Mouse (Mus musculus): ENCODE measurements around the gene Ankfy1. TPM values are rescaled to one million over a fixed set of nuclear protein-coding genes. Genes with fewer than 3 reads are reported as not detected.

Gene Ankfy1
- polyA plus RNA-seq (2015; fragmentation: Nextera tagmentation; extraction: Ambion mirVana): 20.5 and 21.8 TPM in 2 replicates

DNA sequence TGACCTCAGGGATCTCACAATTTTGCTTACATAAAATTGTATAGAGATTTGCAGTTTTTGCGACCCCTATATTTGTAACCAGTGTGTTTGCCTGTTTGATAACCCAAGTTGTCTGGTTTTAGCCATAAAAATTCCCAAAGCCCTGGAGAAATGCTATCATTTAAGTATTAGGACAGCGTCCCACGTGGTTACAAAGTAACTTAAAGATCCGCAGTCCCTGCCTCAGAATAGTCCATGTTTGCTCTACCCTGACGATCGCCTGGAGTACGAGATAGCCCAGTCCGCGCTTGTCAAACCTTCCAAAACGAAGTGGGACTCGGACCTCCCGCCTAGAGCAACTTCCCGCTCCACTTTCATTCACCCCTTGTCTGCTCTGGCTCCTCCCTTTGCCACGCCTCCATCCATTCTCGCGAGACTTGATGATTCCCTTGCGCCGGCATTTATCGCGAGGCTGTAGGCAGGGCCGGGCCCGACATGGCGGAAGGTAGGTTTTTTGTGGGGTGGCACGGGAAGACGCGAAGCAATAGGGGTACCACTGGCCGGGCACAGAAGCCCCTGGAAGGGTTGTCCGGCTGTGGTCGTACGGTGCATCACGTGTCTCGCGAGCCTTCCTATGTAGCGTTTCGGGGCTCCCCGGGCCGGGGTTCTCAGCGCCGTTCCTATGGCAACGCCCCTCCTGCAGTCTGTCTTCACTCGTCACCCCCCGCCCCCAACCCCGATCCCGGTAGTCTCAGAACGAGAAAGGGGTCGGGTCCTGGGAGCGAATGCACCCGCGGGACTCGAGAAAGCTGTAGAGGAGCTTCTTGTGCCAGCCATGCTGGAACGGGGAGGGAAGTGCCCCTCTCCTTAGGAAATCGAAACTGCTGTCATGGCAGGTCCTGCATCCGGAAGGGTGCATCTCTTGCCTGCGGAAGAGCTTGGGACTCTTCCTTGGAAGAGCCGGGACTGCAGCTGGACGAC lies at the start of gene Ankfy1:
Ankfy1 (plus strand) TSS at position 456 of the 960 bp plus-strand sequence.
- H3K4me2 ChIP-seq: peak within 1 kb of the TSS; percentile 72
- peak within 1 kb of the TSS; percentile 83 for H3K4me3 ChIP-seq
- under 1% methylated on average over 56 of the region's 56 CpGs for WGBS
- no peaks in the 10 kb centered on the region for H3K27me3 ChIP-seq
- H3K4me1 ChIP-seq (replicated peaks): peaks cover 39% of the 10 kb centered on the region
- H3K36me3 ChIP-seq: peaks cover 7% of the 10 kb centered on the region
- no peaks in the 10 kb centered on the region for H3K9me3 ChIP-seq
- peak; percentile 98 for ATAC-seq (ENCODE audit: low read depth)
- peak within 1 kb of the TSS; percentile 90 for H3K9ac ChIP-seq
- peak within 1 kb of the TSS; percentile 92 for H3K27ac ChIP-seq (replicated peaks)

DNA sequence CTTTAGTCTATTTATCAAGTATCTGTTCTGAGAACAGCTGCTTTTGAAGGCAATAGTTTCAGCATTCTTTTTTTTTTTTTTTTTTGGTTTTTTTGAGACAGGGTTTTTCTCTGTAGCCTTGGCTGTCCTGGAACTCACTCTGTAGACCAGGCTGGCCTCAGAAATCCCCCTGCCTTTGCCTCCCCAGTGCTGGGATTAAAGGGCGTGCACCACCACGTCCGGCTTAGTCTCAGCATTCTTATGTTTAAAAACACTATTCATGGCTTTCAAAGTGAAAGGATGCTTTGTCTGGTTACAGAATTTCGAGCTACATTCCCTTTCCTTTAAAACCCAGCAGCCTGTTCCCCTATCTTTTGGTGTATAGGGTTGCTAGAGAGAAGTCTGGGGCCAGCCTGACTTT lies 47.1 kb upstream of the Ankfy1 start:
- H3K27me3 ChIP-seq: no peaks in the 10 kb centered on the region
- H3K27ac ChIP-seq (replicated peaks): no peak overlapping the region
- no peak for ATAC-seq (ENCODE audit: low read depth)
- H3K9ac ChIP-seq: no peak overlapping the region
- no peaks in the 10 kb centered on the region for H3K36me3 ChIP-seq
- WGBS: 31% methylated on average over 4 of the region's 4 CpGs
- H3K4me2 ChIP-seq: no peak overlapping the region
- H3K9me3 ChIP-seq: no peaks in the 10 kb centered on the region
- peaks cover 3% of the 10 kb centered on the region; the same call in 1 of the 2 replicates for H3K4me1 ChIP-seq (replicated peaks)
- H3K4me3 ChIP-seq: no peak overlapping the region

DNA sequence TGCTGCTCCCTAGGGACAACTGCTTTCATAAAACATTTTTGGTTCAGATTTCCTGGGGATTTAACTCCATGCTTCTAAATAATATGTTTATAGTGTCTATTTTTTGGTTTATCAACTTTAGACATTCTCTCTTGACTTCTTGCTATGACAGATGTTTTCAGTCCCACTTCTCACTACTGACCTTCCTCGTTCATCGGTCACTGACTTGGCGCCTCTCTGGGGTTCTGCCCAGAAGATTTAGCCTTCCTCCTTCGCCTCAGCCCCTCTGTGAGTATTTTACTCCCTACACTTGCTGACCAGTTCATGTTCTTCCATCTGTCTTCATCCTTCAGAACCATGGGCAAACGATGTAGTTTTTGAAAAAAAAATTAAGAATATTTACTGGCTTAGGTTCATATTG lies 44.4 kb upstream of the Ankfy1 start:
- Histone ChIP-seq H3K9me3 (no peaks in the 10 kb centered on the region), H3K4me1 (replicated peaks) (peaks cover 3% of the 10 kb centered on the region; the same call in 1 of the 2 replicates), H3K9ac (no peak overlapping the region), H3K27me3 (no peaks in the 10 kb centered on the region), H3K27ac (replicated peaks) (no peak overlapping the region), H3K4me2 (no peak overlapping the region), H3K36me3 (no peaks in the 10 kb centered on the region), H3K4me3 (no peak overlapping the region)
- 93% methylated on average over 5 of the region's 5 CpGs for WGBS
- no peak for ATAC-seq (ENCODE audit: low read depth)

DNA sequence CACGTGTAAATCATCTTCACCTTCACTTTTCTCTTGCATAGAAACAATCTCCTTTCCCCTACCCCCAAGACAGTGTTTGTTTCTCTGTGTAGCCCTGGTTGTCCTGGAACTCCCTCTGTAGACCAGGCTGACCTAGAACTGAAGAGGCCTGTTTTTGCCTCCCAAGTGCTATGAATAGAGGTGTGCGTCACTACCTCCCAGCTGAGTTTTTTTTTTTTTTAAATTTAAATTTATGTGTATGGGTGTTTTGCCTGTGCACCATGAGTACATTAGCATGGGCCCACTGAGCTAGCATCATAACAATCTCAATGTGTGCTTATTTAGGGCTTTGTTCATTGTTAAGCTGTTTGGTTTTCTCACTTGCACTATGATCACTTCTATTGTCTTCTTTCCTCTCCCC lies 39.5 kb upstream of the Ankfy1 start:
- ATAC-seq (ENCODE audit: low read depth): no peak
- WGBS: 74% methylated on average over 2 of the region's 2 CpGs
- no peak overlapping the region for H3K9ac ChIP-seq
- H3K4me1 ChIP-seq (replicated peaks): no peaks in the 10 kb centered on the region
- H3K36me3 ChIP-seq: no peaks in the 10 kb centered on the region
- no peaks in the 10 kb centered on the region for H3K27me3 ChIP-seq
- no peak overlapping the region for H3K4me3 ChIP-seq
- H3K9me3 ChIP-seq: no peaks in the 10 kb centered on the region
- no peak overlapping the region for H3K27ac ChIP-seq (replicated peaks)
- H3K4me2 ChIP-seq: no peak overlapping the region

DNA sequence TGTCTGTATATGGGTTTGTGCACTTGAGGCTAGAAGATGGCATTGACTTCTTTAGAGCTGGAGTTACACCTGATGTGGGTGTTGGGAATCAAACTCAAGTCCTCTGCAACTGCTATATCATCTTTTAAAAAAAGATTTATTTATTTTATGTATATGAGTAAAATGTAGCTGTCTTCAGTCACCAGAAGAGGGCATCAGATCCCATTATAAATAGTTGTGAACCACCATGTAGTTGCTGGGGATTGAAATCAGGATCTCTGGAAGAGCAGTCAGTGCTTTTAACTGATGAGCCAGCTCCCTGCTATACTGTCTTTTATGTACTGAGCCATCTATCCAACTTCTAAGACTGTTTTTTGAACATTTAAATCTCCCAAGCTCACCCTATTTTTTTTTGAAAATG lies 29.9 kb upstream of the Ankfy1 start:
- Histone ChIP-seq H3K4me1 (replicated peaks) (no peaks in the 10 kb centered on the region), H3K27ac (replicated peaks) (no peak overlapping the region), H3K27me3 (no peaks in the 10 kb centered on the region), H3K4me3 (no peak overlapping the region), H3K36me3 (no peaks in the 10 kb centered on the region), H3K9ac (no peak overlapping the region), H3K9me3 (no peaks in the 10 kb centered on the region), H3K4me2 (no peak overlapping the region)
- ATAC-seq (ENCODE audit: low read depth): no peak

DNA sequence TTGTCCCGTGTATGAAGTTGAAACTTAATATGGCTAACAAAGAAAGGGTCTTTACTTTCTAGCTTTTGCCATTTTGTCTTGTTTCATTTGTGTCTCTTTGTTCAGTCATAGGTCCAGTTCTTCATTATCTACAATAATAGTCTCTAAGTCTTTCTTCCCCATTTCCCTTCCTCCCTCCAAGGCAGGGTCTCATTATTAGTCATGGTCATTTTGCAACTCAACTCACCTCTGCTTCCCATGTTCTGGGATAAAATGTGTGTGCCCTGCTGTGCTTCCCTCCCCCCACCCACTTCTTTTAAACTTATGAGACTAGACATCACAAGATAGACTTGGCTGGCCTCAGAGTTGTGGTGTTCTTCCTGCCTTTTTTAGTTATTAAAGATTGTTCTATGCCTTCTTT lies 29.4 kb upstream of the Ankfy1 start:
- Histone ChIP-seq H3K27me3 (no peaks in the 10 kb centered on the region), H3K9ac (no peak overlapping the region), H3K9me3 (no peaks in the 10 kb centered on the region), H3K36me3 (no peaks in the 10 kb centered on the region), H3K4me2 (no peak overlapping the region), H3K4me1 (replicated peaks) (no peaks in the 10 kb centered on the region), H3K4me3 (no peak overlapping the region), H3K27ac (replicated peaks) (no peak overlapping the region)
- 98% methylated on average over 1 of the region's 1 CpGs for WGBS
- ATAC-seq (ENCODE audit: low read depth): no peak

DNA sequence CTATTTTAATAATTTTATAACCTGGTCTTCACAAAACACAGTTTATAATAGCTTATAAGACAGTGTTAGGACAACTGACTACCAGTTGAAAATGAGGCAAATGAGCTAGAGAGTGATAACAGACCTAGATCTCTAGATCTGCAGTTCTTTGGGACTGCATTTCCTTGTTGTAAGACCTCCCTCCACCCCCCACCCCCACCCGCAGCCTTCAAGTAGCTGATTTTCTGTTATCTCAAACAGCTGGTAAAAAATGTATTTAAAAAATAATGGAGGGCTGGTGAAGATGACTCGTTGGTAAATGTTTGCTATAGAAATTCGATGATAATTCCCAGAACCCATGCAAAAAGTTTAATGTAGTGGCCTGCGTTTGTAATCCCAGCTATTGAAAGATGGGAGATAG lies 25.2 kb upstream of the Ankfy1 start:
- Histone ChIP-seq H3K9me3 (no peaks in the 10 kb centered on the region), H3K9ac (no peak overlapping the region), H3K4me2 (no peak overlapping the region), H3K4me1 (replicated peaks) (no peaks in the 10 kb centered on the region), H3K36me3 (no peaks in the 10 kb centered on the region), H3K27me3 (no peaks in the 10 kb centered on the region), H3K27ac (replicated peaks) (no peak overlapping the region), H3K4me3 (no peak overlapping the region)
- WGBS: 93% methylated on average over 4 of the region's 4 CpGs
- ATAC-seq (ENCODE audit: low read depth): no peak

DNA sequence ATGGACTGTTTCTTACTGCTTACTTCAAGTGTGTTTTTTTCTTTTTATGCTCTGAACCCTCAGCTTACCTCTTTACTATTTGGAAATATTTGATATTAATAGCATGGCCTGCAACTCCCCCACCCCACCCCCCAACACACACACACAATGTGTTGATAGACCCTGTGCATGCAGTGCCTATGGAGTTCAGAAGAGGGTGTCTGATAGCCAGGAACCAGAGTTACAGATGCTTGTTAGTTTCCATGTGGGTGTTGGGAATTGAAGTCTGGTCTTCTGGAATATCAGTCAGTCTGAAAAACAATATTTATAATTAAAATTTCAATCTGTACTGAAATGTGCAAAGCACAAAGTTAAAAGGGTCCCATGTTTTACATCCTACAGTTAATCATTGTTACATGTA lies 19.2 kb upstream of the Ankfy1 start:
- Histone ChIP-seq H3K27me3 (no peaks in the 10 kb centered on the region), H3K4me3 (no peak overlapping the region), H3K36me3 (no peaks in the 10 kb centered on the region), H3K27ac (replicated peaks) (no peak overlapping the region), H3K4me2 (no peak overlapping the region), H3K4me1 (replicated peaks) (no peaks in the 10 kb centered on the region), H3K9me3 (no peaks in the 10 kb centered on the region), H3K9ac (no peak overlapping the region)
- ATAC-seq (ENCODE audit: low read depth): no peak

DNA sequence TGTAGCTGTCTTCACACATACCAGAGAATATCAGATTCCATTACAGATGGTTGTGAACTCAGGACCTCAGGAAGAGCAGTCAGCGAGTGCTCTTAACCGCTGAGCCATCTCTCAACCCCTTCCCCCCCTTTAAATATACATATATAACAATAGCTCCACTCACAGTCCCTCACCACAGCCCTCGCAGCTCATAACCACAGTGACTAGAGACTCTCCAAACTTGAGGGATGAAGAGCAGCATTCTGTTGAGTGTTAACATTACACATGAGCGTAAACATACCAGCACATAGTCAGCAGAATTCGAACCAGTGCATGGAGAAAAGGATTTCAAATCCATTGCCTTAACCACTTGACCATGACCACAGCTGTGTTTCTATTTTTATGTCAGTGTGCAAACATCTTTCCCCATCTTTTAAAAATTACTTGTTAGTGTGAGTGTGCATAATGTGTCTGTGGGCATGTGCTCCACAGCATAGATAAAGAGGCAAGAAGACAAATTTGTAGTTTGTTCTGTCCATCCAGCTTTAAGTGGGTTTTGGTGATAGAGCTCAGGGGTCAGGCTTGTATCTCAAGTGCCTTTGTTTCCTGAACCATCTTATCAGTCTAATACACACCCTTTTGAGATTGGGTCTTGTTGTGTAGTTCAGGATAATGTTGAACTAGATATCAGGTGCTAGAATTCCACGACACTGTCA lies 18.4 kb upstream of the Ankfy1 start:
- WGBS: 80% methylated on average over 6 of the region's 6 CpGs
- no peak overlapping the region for H3K4me2 ChIP-seq
- no peaks in the 10 kb centered on the region for H3K9me3 ChIP-seq
- H3K9ac ChIP-seq: no peak overlapping the region
- no peak overlapping the region for H3K27ac ChIP-seq (replicated peaks)
- H3K36me3 ChIP-seq: no peaks in the 10 kb centered on the region
- no peak for ATAC-seq (ENCODE audit: low read depth)
- H3K4me1 ChIP-seq (replicated peaks): no peaks in the 10 kb centered on the region
- H3K27me3 ChIP-seq: no peaks in the 10 kb centered on the region
- no peak overlapping the region for H3K4me3 ChIP-seq

DNA sequence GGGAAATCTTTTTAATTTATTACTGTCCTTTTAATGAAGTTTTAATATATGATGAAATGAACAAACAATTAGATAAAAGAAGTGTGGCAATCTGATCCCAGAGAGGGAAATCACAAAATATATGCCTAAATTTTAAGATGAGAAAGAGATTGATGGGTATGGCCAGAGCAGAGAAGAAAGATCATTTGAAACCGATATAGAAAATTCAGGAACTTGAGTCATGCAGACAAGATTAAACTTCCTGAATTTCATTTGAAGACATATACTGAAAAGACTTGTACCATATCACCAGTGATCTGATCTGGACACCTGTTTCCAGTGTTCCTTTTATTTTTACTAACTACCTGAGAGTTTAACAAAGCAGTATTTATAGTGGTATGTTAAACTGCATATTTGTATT lies 17.4 kb upstream of the Ankfy1 start:
- no peak for ATAC-seq (ENCODE audit: low read depth)
- Histone ChIP-seq H3K4me2 (no peak overlapping the region), H3K4me1 (replicated peaks) (no peaks in the 10 kb centered on the region), H3K9me3 (no peaks in the 10 kb centered on the region), H3K9ac (no peak overlapping the region), H3K27me3 (no peaks in the 10 kb centered on the region), H3K4me3 (no peak overlapping the region), H3K36me3 (no peaks in the 10 kb centered on the region), H3K27ac (replicated peaks) (no peak overlapping the region)
- WGBS: 93% methylated on average over 1 of the region's 1 CpGs

DNA sequence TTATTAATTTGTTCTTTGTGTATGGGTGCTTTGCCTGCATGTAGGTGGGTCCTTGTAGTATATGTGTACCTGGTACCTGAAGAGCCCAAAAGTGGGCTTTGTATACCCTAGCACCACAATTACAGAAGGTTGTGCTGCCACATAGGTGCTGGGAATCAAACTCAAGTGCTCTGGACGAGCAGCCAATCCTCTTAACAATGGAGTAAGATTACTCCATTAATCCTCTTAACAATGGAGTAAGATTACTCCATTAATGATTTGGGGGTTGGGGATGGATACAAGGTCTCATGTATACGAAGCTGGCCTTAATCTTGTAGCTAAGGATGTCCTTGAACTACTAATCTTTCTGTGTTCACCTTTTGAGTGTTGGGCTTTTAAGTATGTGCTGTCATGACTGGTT lies 14.5 kb upstream of the Ankfy1 start:
- H3K27me3 ChIP-seq: no peaks in the 10 kb centered on the region
- no peak overlapping the region for H3K9ac ChIP-seq
- H3K27ac ChIP-seq (replicated peaks): no peak overlapping the region
- ATAC-seq (ENCODE audit: low read depth): no peak
- WGBS: 72% methylated on average over 2 of the region's 2 CpGs
- H3K9me3 ChIP-seq: no peaks in the 10 kb centered on the region
- no peak overlapping the region for H3K4me2 ChIP-seq
- H3K4me1 ChIP-seq (replicated peaks): no peaks in the 10 kb centered on the region
- H3K4me3 ChIP-seq: no peak overlapping the region
- no peaks in the 10 kb centered on the region for H3K36me3 ChIP-seq

DNA sequence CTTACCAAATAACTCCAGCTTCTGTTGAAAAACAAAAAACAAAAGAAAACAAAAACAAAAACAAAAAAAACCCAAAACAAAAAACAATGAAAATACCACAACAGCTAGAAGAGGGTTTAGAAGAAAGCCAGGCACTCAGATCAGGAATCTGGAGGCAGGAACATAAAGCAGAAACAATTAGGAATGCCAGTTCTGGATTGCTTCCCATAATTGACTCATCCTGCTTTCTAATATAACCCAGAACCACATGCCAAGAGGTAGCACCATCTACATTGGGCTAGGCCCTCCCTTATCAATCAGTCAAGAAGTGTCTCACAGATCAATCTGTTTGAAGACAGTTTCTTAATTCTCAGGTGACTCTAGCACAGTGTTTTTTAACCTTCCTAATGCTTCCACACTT lies 9.1 kb upstream of the Ankfy1 start:
- ATAC-seq (ENCODE audit: low read depth): no peak
- no peaks in the 10 kb centered on the region for H3K27me3 ChIP-seq
- H3K4me2 ChIP-seq: no peak overlapping the region
- H3K4me3 ChIP-seq: no peak overlapping the region
- H3K4me1 ChIP-seq (replicated peaks): no peaks in the 10 kb centered on the region
- H3K9me3 ChIP-seq: no peaks in the 10 kb centered on the region
- H3K27ac ChIP-seq (replicated peaks): no peak overlapping the region
- no peak overlapping the region for H3K9ac ChIP-seq
- H3K36me3 ChIP-seq: peaks cover 15% of the 10 kb centered on the region
